Mouse (Mus musculus): ENCODE measurements around the gene Itga11. TPM values are rescaled to one million over a fixed set of nuclear protein-coding genes. Genes with fewer than 3 reads are reported as not detected.

Itga11 gene
- polyA plus RNA-seq, 1 experiment from 2014 or later: 3.0 TPM

DNA sequence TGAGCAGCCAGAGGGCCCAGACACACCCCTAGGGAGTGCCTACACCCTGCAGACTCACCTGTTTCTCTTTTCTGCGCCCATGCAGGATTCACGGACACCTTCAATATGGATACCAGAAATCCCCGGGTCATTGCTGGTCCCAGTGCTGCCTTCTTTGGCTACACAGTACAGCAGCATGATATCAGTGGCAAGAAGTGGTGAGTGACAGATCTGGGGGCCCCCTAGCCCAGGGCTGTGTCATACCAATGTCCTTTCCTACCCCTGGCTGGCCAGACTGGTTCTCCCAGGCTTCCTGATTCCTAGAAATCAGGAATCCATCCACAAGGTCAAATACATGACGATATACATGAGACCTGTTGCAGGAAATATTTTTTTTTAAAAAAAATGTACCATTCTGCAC lies 19.2 kb downstream of the Itga11 start:
- no peak for DNase-seq (ENCODE audit: low spot score)
- H3K4me1 ChIP-seq (replicated peaks): peaks cover 31% of the 10 kb centered on the region
- WGBS: 90% methylated on average over 4 of the region's 4 CpGs
- H3K9me3 ChIP-seq: no peaks in the 10 kb centered on the region
- H3K36me3 ChIP-seq: no peaks in the 10 kb centered on the region
- no peak overlapping the region for H3K27ac ChIP-seq
- no peaks in the 10 kb centered on the region for H3K27me3 ChIP-seq (ENCODE audit: insufficient read depth, poor library complexity, severe bottlenecking)
- H3K4me3 ChIP-seq: no peak overlapping the region

DNA sequence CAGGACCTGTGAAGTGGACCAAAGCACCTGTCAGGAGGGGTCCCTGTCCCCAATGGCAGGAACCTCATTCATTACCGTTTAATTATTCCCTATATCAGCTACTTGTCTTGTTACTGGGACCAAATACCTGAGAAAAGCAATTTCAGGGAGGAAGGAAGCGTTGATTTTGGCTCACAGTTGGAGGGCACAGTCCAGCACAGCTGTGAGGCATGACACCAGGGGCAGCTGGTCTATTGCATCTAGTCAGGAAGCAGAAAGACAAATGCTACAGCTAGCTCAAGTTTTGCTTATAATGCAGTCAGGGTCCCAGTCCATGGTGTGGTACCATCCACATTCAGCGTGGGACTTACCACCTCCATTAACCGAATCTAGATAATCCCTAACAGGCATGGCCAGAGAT lies 29.6 kb downstream of the Itga11 start:
- Histone ChIP-seq H3K9me3 (no peaks in the 10 kb centered on the region), H3K36me3 (no peaks in the 10 kb centered on the region), H3K27me3 (ENCODE audit: insufficient read depth, poor library complexity, severe bottlenecking) (no peaks in the 10 kb centered on the region), H3K4me3 (no peak overlapping the region), H3K27ac (0 out of 2 replicates have a peak overlapping the region, but pooled peaks have one; percentile 64), H3K4me1 (replicated peaks) (peaks cover 31% of the 10 kb centered on the region)
- DNase-seq (ENCODE audit: low spot score): no peak
- WGBS: 79% methylated on average over 4 of the region's 4 CpGs

- peak overlapping the region; percentile 64 for H3K27ac ChIP-seq
- H3K4me3 ChIP-seq: no peak overlapping the region
- DNase-seq (ENCODE audit: low spot score): peak; percentile 40
- peaks cover 34% of the 10 kb centered on the region for H3K4me1 ChIP-seq (replicated peaks)
- no peaks in the 10 kb centered on the region for H3K36me3 ChIP-seq
- H3K9me3 ChIP-seq: no peaks in the 10 kb centered on the region
- 50% methylated on average over 6 of the region's 6 CpGs for WGBS
- no peaks in the 10 kb centered on the region for H3K27me3 ChIP-seq (ENCODE audit: insufficient read depth, poor library complexity, severe bottlenecking)
Measured at GRCm38 (mm10) chr9:62707870-62708269, 30.2 kb downstream of the Itga11 start.

DNA sequence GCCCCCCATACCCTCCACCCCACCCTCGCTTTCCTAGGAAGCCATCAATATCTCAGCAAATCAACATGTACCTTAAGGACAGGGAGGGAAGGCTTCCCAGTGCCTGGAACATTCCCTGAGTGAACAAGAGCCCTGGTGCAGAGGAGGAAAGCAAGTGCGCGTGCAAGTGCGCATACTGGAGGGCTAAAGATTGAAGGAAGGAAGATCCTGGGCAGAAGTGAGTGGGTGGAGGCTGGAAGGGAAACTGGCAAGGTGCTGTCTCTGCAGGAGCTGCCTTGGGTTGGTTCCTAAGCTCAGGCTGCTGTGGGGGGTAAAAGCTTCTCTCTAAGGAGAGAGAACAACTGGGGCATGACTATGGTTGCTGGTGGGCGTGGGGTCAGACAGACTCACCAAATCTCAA lies 32.4 kb downstream of the Itga11 start:
- 89% methylated on average over 5 of the region's 5 CpGs for WGBS
- Histone ChIP-seq H3K4me3 (no peak overlapping the region), H3K27ac (peak overlapping the region; percentile 23; the same call in 1 of the 2 replicates), H3K9me3 (0 out of 2 replicates have a peak, but pooled peaks cover 5% of the 10 kb centered on the region), H3K36me3 (no peaks in the 10 kb centered on the region), H3K27me3 (ENCODE audit: insufficient read depth, poor library complexity, severe bottlenecking) (no peaks in the 10 kb centered on the region), H3K4me1 (replicated peaks) (peaks cover 34% of the 10 kb centered on the region)
- no peak for DNase-seq (ENCODE audit: low spot score)

DNA sequence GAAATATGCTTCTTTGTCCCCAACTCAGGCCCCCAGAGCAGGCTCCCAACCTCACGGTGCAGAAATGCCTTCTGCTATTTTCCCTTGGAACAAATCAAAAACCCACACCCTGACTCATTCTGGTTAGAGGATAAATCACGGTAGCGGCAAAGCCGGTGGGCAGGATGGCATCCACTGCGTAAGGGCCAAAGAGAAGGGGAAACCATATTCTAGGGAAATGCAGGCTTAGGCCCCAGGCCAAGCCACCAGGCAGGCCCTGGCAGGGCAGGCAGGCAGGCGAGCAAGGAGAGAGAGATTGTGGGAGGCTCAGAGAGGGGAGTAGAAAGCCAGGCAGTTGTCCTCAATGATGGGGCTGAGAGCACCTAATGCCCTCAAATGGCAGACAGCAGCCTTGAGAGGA lies 34.7 kb downstream of the Itga11 start:
- no peak for DNase-seq (ENCODE audit: low spot score)
- H3K27me3 ChIP-seq (ENCODE audit: insufficient read depth, poor library complexity, severe bottlenecking): no peaks in the 10 kb centered on the region
- 82% methylated on average over 6 of the region's 6 CpGs for WGBS
- peaks cover 34% of the 10 kb centered on the region for H3K4me1 ChIP-seq (replicated peaks)
- peak overlapping the region; percentile 53; the same call in 1 of the 2 replicates for H3K27ac ChIP-seq
- no peak overlapping the region for H3K4me3 ChIP-seq
- H3K36me3 ChIP-seq: no peaks in the 10 kb centered on the region
- 0 out of 2 replicates have a peak, but pooled peaks cover 5% of the 10 kb centered on the region for H3K9me3 ChIP-seq

- Histone ChIP-seq H3K36me3 (no peaks in the 10 kb centered on the region), H3K27ac (0 out of 2 replicates have a peak overlapping the region, but pooled peaks have one; percentile 53), H3K4me1 (replicated peaks) (peaks cover 34% of the 10 kb centered on the region), H3K27me3 (ENCODE audit: insufficient read depth, poor library complexity, severe bottlenecking) (no peaks in the 10 kb centered on the region), H3K9me3 (0 out of 2 replicates have a peak, but pooled peaks cover 5% of the 10 kb centered on the region), H3K4me3 (no peak overlapping the region)
- WGBS: 79% methylated on average over 8 of the region's 8 CpGs
- no peak for DNase-seq (ENCODE audit: low spot score)
Measured at GRCm38 (mm10) chr9:62713040-62713439, 35.4 kb downstream of the Itga11 start.

DNA sequence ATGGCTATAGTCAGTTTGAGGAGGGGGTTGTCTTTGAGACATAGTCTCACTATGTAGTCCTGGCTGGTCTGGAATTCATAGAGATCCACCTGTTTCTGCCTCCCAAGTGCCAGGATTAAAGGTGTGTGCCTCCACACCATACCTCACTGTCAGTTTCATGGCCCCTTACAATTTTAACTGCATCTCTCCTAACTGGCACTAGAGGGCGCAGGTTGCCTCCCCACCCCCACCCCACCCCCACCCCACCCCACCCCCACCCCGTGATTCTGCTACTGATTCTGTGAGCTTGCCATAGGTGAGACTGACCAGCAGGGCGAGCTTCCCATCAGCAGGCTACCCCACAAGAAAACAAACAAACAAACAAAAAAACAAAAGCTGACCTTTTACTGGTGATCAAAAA lies 36.7 kb downstream of the Itga11 start:
- H3K9me3 ChIP-seq: 0 out of 2 replicates have a peak, but pooled peaks cover 5% of the 10 kb centered on the region
- H3K4me3 ChIP-seq: no peak overlapping the region
- no peaks in the 10 kb centered on the region for H3K36me3 ChIP-seq
- H3K4me1 ChIP-seq (replicated peaks): peaks cover 36% of the 10 kb centered on the region
- H3K27ac ChIP-seq: no peak overlapping the region
- H3K27me3 ChIP-seq (ENCODE audit: insufficient read depth, poor library complexity, severe bottlenecking): no peaks in the 10 kb centered on the region
- no peak for DNase-seq (ENCODE audit: low spot score)
- WGBS: 49% methylated on average over 3 of the region's 3 CpGs

- Histone ChIP-seq H3K36me3 (no peaks in the 10 kb centered on the region), H3K4me3 (no peak overlapping the region), H3K27ac (peak overlapping the region; percentile 17; the same call in 1 of the 2 replicates), H3K9me3 (0 out of 2 replicates have a peak, but pooled peaks cover 5% of the 10 kb centered on the region), H3K27me3 (ENCODE audit: insufficient read depth, poor library complexity, severe bottlenecking) (no peaks in the 10 kb centered on the region), H3K4me1 (replicated peaks) (peaks cover 28% of the 10 kb centered on the region)
- peak; percentile 27 for DNase-seq (ENCODE audit: low spot score)
- WGBS: 43% methylated on average over 8 of the region's 8 CpGs
Measured at GRCm38 (mm10) chr9:62717982-62718381, 40.4 kb downstream of the Itga11 start.

GRCm38 (mm10) chr9:62721791-62722190 lies 44.2 kb downstream of the Itga11 start:
- Histone ChIP-seq H3K4me1 (replicated peaks) (peaks cover 32% of the 10 kb centered on the region), H3K36me3 (no peaks in the 10 kb centered on the region), H3K27ac (0 out of 2 replicates have a peak overlapping the region, but pooled peaks have one; percentile 0), H3K4me3 (no peak overlapping the region), H3K27me3 (ENCODE audit: insufficient read depth, poor library complexity, severe bottlenecking) (no peaks in the 10 kb centered on the region), H3K9me3 (no peaks in the 10 kb centered on the region)
- 88% methylated on average over 2 of the region's 2 CpGs for WGBS
- peak; percentile 29 for DNase-seq (ENCODE audit: low spot score)

GRCm38 (mm10) chr9:62722716-62723115 lies 45.1 kb downstream of the Itga11 start:
- Histone ChIP-seq H3K36me3 (no peaks in the 10 kb centered on the region), H3K4me1 (replicated peaks) (peaks cover 27% of the 10 kb centered on the region), H3K27ac (0 out of 2 replicates have a peak overlapping the region, but pooled peaks have one; percentile 8), H3K27me3 (ENCODE audit: insufficient read depth, poor library complexity, severe bottlenecking) (no peaks in the 10 kb centered on the region), H3K4me3 (no peak overlapping the region), H3K9me3 (no peaks in the 10 kb centered on the region)
- DNase-seq (ENCODE audit: low spot score): no peak
- 77% methylated on average over 6 of the region's 6 CpGs for WGBS

GRCm38 (mm10) chr9:62724175-62724574 lies 46.5 kb downstream of the Itga11 start:
- H3K27ac ChIP-seq: no peak overlapping the region
- WGBS: 91% methylated on average over 9 of the region's 9 CpGs
- H3K9me3 ChIP-seq: no peaks in the 10 kb centered on the region

DNA sequence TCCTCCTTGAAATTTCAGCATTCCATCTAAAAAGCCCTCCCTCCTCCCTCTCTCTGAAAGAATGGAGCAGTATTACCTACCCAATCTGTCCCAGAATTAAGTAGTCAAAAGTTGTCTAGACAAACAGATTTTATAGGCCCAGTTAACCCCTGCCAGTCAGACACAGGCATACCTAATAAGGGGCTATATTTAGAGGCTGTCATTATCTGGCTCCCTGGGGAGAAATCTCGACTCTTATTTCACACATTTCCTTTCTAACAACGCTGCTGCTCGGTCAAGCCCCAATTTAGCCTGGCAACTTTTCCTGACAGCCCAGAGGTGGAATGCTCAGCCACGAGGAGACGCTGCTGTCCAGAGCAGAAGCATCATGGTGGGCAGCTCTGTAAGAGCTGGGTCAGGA lies 47.6 kb downstream of the Itga11 start:
- no peaks in the 10 kb centered on the region for H3K27me3 ChIP-seq (ENCODE audit: insufficient read depth, poor library complexity, severe bottlenecking)
- H3K27ac ChIP-seq: no peak overlapping the region
- WGBS: 48% methylated on average over 5 of the region's 5 CpGs
- H3K4me3 ChIP-seq: no peak overlapping the region
- no peaks in the 10 kb centered on the region for H3K9me3 ChIP-seq
- H3K36me3 ChIP-seq: no peaks in the 10 kb centered on the region
- no peak for DNase-seq (ENCODE audit: low spot score)
- peaks cover 7% of the 10 kb centered on the region; the same call in 1 of the 2 replicates for H3K4me1 ChIP-seq (replicated peaks)

More at GRCm38 (mm10) chr9:62724175-62724574, 46.5 kb downstream of the Itga11 start:
- Histone ChIP-seq H3K4me1 (replicated peaks) (peaks cover 12% of the 10 kb centered on the region), H3K4me3 (no peak overlapping the region), H3K27me3 (ENCODE audit: insufficient read depth, poor library complexity, severe bottlenecking) (no peaks in the 10 kb centered on the region), H3K36me3 (no peaks in the 10 kb centered on the region)
- DNase-seq (ENCODE audit: low spot score): no peak

- WGBS: 54% methylated on average over 6 of the region's 6 CpGs
- H3K4me1 ChIP-seq (replicated peaks): peaks cover 7% of the 10 kb centered on the region; the same call in 1 of the 2 replicates
- DNase-seq (ENCODE audit: low spot score): no peak
- no peak overlapping the region for H3K27ac ChIP-seq
- H3K4me3 ChIP-seq: no peak overlapping the region
- no peaks in the 10 kb centered on the region for H3K9me3 ChIP-seq
- no peaks in the 10 kb centered on the region for H3K27me3 ChIP-seq (ENCODE audit: insufficient read depth, poor library complexity, severe bottlenecking)
- H3K36me3 ChIP-seq: no peaks in the 10 kb centered on the region
Measured at GRCm38 (mm10) chr9:62726472-62726871, 48.8 kb downstream of the Itga11 start.

All from hindbrain, embryonic 10.5 days (tissue).